Comparison of ENCODE assay signal across 12 mouse cellular contexts in genomic region chr10:37988297-37989263, GRCm38 (mm10).
DNase-seq lines count a peak whose midpoint lies in the region; ATAC-seq and TF ChIP-seq lines count a peak whose summit lies in the region.
"Had no signal": no experiment of that assay in that cellular context is flagged by ENCODE, and none has a peak within 500 bp of the region (broad histone marks: within the 10 kb centered on the region; RNA-seq: fewer than 3 reads in every experiment).

No protein-coding gene starts in this region.

- no peaks in the 10 kb centered on the region for H3K27me3 ChIP-seq in heart, embryonic 11.5 days (ENCODE audit: control insufficient read depth, insufficient read depth, low read length)
- H3K27me3 ChIP-seq in neural tube, embryonic 12.5 days (replicated peaks) = no peaks in the 10 kb centered on the region
- H3K27me3 ChIP-seq in limb, embryonic 10.5 days (ENCODE audit: low read depth, poor library complexity, severe bottlenecking) = no peaks in the 10 kb centered on the region

- TF ChIP-seq CTCF in left cerebral cortex, adult 2 months (IDR thresholded peaks at IDR 0.05) = no peak

- no peak overlapping the region for H3K9ac ChIP-seq in heart, embryonic 11.5 days (ENCODE audit: low read depth, low read length)
- H3K9ac ChIP-seq in neural tube, embryonic 12.5 days = no peak overlapping the region

- intact Hi-C loops in left cerebral cortex, adult 2 months (cut with DNase I) = no loop called here
- intact Hi-C loops in left cerebral cortex, postnatal 4 days (cut with DNase I) = no loop called here

- no peak overlapping the region for H3K4me2 ChIP-seq in heart, embryonic 11.5 days
- no peak overlapping the region for H3K4me2 ChIP-seq in neural tube, embryonic 12.5 days (replicated peaks)

- WGBS in heart, embryonic 11.5 days (ENCODE audit: insufficient replicate concordance) = 56% methylated on average over 11 of the region's 11 CpGs
- 46% methylated on average over 11 of the region's 11 CpGs for WGBS in neural tube, embryonic 12.5 days
- 66% methylated on average over 11 of the region's 11 CpGs for WGBS in limb, embryonic 10.5 days

- H3K4me3 ChIP-seq in heart, embryonic 11.5 days (ENCODE audit: low read depth, low read length) = no peak overlapping the region
- no peak overlapping the region for H3K4me3 ChIP-seq in neural tube, embryonic 12.5 days
- H3K4me3 ChIP-seq in left cerebral cortex, adult 2 months = no peak overlapping the region
- no peak overlapping the region for H3K4me3 ChIP-seq in limb, embryonic 10.5 days

- peak; percentile 21 for DNase-seq in heart, adult 8-10 months (ENCODE audit: low spot score)
- peak; percentile 16 for DNase-seq in embryo, embryonic 9.5 days (ENCODE audit: extremely low spot score)
- DNase-seq in heart, postnatal 4 days = peak; percentile 30
- DNase-seq in left cerebral cortex, adult 2 months (ENCODE audit: extremely low spot score in 1 of 2, low spot score in 2 of 2) = no peak
- no peak for DNase-seq in left cerebral cortex, postnatal 4 days
- no peak for DNase-seq in limb, embryonic 10.5 days (ENCODE audit: low spot score)
- DNase-seq: cerebellum, postnatal 25 days; kidney, adult 2 months; right cerebral cortex, postnatal 4 days; thymus, adult 18-20 months had no signal

- no peak; the same call in 1 of the 2 replicates for ATAC-seq in heart, embryonic 11.5 days (replicated peaks; ENCODE audit: insufficient number of reproducible peaks, low FRiP score, low TSS enrichment)
- ATAC-seq in neural tube, embryonic 12.5 days (ENCODE audit: low FRiP score, low read depth) = peak; percentile 87

- H3K9me3 ChIP-seq in heart, embryonic 11.5 days (replicated peaks; ENCODE audit: control insufficient read depth, low read length) = no peaks in the 10 kb centered on the region
- H3K9me3 ChIP-seq in neural tube, embryonic 12.5 days = no peaks in the 10 kb centered on the region
- H3K9me3 ChIP-seq in limb, embryonic 10.5 days (replicated peaks) = no peaks in the 10 kb centered on the region

- no peak overlapping the region for H3K27ac ChIP-seq in heart, embryonic 11.5 days (ENCODE audit: low read depth, low read length)
- H3K27ac ChIP-seq in neural tube, embryonic 12.5 days = no peak overlapping the region
- H3K27ac ChIP-seq in left cerebral cortex, adult 2 months = no peak overlapping the region
- no peak overlapping the region for H3K27ac ChIP-seq in limb, embryonic 10.5 days

- no peaks in the 10 kb centered on the region for H3K36me3 ChIP-seq in heart, embryonic 11.5 days (ENCODE audit: control insufficient read depth, insufficient read depth, low read length)
- H3K36me3 ChIP-seq in neural tube, embryonic 12.5 days = no peaks in the 10 kb centered on the region
- H3K36me3 ChIP-seq in limb, embryonic 10.5 days = no peaks in the 10 kb centered on the region

- H3K4me1 ChIP-seq in heart, embryonic 11.5 days (ENCODE audit: control insufficient read depth, insufficient read depth, low read length) = no peaks in the 10 kb centered on the region
- no peaks in the 10 kb centered on the region for H3K4me1 ChIP-seq in neural tube, embryonic 12.5 days
- H3K4me1 ChIP-seq in limb, embryonic 10.5 days = peaks cover 8% of the 10 kb centered on the region

Comparison
In these comparisons a context has a peak if more than half of its experiments do, and no peak if none do; other contexts are left out.
1. DNase-seq: peak in heart, adult 8-10 months (single experiment), embryo, embryonic 9.5 days (single experiment) and heart, postnatal 4 days (single experiment); none in left cerebral cortex, adult 2 months (0 of 2), left cerebral cortex, postnatal 4 days (single experiment) and limb, embryonic 10.5 days (single experiment).